Mouse (Mus musculus): Measurements from ENCODE around the gene Olfr878.

DNA sequence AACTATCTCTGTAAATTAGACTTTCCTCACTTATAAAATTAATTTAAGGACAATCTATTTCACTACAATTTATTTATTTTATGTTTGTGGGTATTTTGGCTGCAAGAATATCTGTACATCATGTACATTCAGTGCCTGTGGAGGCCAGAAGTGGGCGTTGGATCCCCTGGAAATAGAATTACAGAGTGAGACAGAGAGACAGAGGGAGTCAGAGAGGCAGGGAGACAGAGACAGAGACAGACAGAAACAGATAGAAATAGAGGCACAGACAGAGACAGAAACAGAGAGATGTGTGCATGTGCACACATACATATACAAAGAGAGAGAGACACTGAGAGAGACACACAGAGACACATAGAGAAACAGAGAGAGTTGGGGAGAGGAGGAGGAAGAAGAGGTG is 46.1 kb upstream of the Olfr878 start:
- no peak for TF ChIP-seq CTCF (IDR thresholded peaks at IDR 0.05; ENCODE audit: control insufficient read depth, insufficient read depth, insufficient read length)
- TF ChIP-seq FOSL1 (IDR thresholded peaks at IDR 0.05; ENCODE audit: insufficient read depth, low read length, poor library complexity, severe bottlenecking), result no peak
- no peak for TF ChIP-seq MAX (IDR thresholded peaks at IDR 0.05)
- no peak for TF ChIP-seq USF1 (IDR thresholded peaks at IDR 0.05; ENCODE audit: low read depth)
- no peak for TF ChIP-seq MYOG (IDR thresholded peaks at IDR 0.05; ENCODE audit: control insufficient read depth, extremely low read depth, insufficient read length)
- TF ChIP-seq CEBPB (IDR thresholded peaks at IDR 0.05; ENCODE audit: low read depth), result no peak
- TF ChIP-seq MYOD1 (IDR thresholded peaks at IDR 0.05; ENCODE audit: control insufficient read depth, insufficient read length, low read depth), result no peak
